Mouse (Mus musculus): ENCODE data around the gene Igtp.
"Not testable (repeated sequence)": the region's sequence is repeated elsewhere in the genome, so short reads cannot be mapped to it uniquely, and the experiment has no call there.

The Igtp gene

DNA sequence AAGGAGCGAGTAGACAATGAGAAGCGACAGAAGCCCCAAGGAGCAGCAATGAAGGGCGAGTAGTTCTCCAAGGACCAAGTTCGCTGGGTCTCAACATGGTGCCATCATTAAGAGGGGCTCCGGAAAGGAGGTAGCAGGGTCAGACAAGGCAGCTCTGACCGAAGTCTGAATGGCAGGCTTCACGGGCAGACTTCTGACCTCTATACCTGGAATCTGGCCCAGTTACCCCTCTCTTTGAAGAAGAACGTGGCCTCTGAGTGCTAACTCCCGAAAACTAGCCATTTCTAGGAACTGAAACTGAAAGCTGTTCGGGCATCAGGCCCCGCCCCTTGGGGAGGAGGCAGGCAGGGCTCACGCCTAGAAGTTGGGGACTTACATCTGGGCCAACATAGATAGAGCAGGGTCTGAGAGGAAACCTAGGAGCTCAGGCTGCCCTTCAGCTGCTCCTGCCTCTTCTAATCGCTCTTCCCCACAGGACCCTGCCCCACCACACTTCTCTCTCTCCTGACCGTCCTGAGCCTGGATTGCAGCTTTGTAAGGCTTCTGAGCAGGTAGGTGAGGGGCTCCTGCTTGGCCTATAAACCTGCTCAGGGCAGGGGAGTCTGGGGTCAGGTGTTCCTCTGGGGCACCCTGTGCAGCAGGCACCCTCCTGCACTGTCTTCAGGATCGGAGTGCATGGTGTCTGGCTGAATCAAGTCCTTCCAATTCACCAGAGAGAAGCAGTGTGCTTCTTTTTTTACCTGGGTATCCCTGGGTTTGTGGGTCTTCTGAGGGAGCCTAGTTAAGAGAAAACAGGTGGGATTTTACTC is at the start of gene Igtp, which contains the start of gene Irgm2:
Gene Igtp (plus strand): TSS at position 328 of the 809 bp plus-strand sequence.
Gene Irgm2 (plus strand): TSS at position 390 of the 809 bp plus-strand sequence.
- not testable (repeated sequence) for DNase-seq (ENCODE audit: extremely low spot score, low read depth, low spot score)

DNA sequence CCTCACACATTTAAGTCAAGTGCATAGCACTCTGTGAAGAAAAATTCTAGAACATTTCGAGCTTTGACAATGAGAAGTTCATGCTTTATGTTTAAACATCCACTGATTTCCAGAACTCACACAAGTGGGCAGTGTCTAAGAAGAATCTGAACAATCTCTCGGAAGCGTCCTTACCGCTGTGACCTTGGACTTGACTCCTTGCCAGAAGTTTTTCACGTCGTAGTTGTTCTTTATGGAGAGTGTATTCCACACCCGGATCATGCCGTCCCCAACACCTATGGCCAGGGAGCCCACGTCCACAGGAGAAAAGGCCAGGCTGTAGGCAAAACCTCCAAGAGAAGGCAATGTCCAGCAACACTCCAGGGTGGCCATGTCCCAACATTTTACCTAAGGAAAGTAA is 43.9 kb upstream of the Igtp start:
- DNase-seq (ENCODE audit: extremely low spot score, low read depth, low spot score), result no peak

DNA sequence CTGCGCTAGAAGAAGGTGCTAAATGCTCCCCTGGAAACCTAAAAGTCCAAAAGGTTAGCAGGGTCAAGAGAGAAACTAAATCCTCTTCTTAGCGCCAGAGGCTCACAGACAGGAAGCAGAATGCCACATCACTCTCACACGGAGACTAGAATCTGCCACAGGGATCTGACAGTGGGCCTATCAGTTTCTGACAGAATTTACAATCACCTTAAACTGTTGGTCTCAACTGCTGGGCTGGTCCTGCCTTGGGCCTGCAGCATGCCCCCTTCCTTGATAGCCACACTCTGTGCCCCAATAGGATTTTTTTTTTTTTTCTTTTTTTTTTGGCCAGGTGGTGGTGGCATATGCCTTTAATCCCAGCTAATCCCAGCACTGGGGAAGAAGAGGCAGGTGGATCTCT is 42.5 kb upstream of the Igtp start:
- no peak for DNase-seq (ENCODE audit: extremely low spot score, low read depth, low spot score)

DNA sequence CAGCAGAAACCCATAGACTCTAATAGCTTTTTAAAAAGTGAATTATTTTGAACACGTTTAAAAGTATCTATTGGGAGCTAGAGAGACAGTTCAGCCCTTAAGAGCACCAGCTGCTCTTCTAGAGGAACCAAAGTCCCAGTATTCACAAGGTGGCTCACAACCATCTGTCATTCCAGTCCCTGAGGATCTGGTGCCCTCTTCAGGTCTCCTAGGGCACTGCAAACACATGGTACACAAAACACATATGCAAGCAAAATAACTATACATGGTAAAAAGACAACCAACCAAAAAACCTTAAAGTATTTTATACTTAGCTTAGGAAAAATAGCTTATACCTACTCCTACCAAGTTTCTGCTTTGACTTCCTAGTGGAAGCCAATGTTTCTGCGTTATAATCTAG is 34.3 kb upstream of the Igtp start:
- no peak for DNase-seq (ENCODE audit: extremely low spot score, low read depth, low spot score)

DNA sequence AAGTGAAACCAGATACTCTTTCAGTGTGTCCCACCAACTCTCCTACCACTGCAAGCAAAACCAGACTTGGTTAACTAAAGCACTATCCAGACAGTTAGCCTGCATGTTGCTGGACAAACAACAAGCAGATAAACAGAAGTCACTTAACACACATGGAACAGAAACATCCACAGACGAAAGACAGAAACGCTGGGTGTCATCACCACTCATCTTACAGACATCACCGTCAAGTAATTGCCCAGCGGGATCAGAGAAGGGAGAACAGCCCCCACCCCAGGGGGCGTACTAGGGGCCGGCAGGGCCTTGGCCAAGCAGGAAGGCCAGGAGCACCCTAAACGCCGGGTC is 31.6 kb upstream of the Igtp start:
- DNase-seq (ENCODE audit: extremely low spot score, low read depth, low spot score), result no peak

DNA sequence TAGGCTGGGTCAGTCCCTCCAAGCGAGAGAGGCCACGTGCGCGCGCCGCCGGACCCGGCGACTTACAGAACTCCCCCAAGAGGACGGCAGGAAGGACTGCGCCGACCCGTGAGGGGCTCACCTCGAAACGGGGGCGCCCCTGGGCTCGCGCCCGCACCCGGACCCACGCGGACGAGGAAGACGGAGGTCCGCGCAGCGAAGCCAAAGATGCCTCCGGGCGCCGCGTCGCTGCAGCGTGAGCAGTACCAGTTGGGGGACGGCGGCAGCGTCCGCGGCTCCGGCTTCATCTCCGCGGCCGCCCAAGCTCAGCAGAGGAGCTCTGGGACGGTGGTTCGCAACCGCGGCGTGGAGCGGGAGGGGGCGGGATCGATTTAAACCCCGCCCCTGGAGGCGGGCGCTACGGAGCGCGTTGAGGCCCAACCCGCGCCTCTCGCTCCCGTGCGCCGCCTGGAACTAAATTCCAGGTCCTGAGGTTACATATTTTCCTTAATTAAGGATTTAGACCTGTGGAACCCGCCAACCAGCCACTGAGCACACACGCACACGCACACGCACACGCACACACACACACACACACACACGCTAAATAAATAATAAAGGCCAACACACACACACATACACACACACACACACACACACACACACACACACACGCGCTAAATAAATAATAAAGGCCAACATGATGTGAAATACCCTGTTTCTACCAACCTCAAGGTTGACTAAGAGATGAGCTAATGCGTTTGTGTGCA is 31.0 kb upstream of the Igtp start, which contains the start of gene Gemin5:
Gene Gemin5 (minus strand): TSS at position 373 of the 749 bp plus-strand sequence.
- DNase-seq (ENCODE audit: extremely low spot score, low read depth, low spot score), result no peak

DNA sequence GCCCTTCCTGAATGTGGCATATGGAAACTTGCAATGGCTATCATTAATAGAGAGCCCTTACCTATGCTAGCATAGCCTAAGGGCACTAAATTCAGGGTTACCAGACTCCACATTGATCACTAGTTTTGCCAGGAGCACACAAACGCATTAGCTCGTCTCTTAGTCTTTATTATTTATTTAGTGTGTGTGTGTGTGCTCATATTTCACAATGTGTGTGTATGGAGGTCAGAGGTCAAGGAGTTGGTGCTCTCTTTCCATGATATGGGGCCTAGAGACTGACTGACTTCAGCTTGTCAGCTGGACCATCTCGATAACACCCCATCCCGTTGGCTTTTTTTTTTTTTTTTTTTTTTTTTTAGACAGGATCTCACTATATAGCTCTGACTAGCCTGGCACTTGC is 29.7 kb upstream of the Igtp start:
- DNase-seq (ENCODE audit: extremely low spot score, low read depth, low spot score), result no peak

DNA sequence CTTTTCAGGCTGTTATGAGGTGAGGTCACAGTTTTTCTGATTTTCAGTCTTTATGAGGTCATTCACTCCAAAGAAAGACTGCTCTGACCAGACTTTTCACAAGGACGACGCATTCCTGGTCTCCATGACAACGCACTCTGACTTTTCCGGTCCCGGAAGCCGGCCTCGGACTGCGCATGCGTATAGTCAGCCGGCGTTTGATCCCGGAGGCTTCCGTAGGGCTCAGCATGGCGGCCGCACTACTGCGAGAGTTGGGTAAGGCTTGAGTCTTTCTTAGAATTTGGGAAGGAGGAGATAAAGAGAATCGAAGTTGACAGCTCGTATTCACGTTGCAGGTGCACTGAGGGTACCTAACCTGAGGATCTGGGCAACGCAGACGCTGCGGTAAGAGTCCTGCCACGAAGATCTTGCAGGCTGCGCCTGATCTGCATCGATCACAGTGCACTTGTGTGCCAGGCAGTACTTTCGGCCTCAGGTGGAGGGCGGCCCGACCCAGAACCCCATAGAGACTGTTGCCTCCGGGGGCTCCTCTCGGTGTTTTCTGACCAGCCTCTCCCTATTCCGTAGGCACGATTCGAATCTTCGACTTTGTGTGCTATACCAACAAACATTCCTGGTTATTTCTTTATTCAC is 27.8 kb upstream of the Igtp start, which contains the start of gene Mrpl22:
Gene Mrpl22 (plus strand): TSS at position 203 of the 633 bp plus-strand sequence.
- DNase-seq (ENCODE audit: extremely low spot score, low read depth, low spot score), result peak; percentile 98

DNA sequence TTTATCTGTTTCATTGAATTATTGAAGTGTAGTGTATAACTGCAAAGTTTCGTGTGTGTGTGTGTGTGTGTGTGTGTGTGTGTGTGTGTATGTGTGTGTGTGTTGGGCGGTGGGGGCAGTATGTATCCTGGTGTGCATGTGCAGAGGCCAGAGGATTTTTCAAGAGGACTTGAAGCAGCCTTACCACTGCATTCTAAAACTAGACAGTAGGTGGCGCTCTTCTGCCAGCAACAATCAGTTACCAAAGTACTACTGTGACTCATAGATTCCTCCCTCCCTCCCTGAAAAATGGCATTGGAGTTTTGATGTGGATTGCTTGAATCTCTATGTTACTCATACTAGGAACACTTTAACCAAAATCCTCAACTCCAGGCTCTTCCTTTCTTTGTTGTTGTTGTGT is 19.8 kb upstream of the Igtp start:
- DNase-seq (ENCODE audit: extremely low spot score, low read depth, low spot score), result peak; percentile 66

DNA sequence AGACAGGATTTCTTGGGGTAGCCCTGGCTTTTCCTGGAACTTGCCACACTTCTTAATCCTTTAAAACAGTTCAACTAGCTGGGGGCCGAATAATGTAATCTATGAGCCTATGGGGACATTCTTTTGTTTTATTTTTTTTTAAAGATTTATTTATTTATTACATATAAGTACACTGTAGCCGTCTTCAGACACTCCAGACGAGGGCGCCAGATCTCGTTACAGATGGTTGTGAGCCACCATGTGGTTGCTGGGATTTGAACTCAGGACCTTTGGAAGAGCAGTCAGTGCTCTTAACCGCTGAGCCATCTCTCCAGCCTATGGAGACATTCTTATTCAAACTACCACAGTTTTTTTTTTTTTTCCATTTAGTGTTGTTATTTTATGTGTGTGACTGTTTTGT is 19.4 kb upstream of the Igtp start:
- DNase-seq (ENCODE audit: extremely low spot score, low read depth, low spot score), result not testable (repeated sequence)

DNA sequence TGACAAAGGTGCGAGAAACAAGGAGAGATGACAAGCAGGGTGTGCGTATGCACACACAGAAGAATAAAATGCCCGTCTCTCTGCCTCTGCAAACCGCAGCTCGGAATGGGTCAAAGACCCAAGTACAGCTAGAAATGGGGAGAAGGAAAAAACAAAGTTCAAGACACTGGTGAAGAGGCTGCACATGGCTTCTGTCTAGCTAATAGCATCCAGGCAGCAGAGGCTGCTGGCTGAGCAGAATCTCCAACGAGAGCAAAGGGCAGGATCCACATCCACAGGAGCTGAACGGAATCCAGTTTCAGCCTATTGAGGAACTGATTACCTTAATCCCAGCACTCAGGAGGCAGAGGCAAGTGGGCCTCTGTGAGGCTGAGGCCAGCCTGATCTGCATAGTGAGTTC is 18.6 kb upstream of the Igtp start:
- no peak for DNase-seq (ENCODE audit: extremely low spot score, low read depth, low spot score)

DNA sequence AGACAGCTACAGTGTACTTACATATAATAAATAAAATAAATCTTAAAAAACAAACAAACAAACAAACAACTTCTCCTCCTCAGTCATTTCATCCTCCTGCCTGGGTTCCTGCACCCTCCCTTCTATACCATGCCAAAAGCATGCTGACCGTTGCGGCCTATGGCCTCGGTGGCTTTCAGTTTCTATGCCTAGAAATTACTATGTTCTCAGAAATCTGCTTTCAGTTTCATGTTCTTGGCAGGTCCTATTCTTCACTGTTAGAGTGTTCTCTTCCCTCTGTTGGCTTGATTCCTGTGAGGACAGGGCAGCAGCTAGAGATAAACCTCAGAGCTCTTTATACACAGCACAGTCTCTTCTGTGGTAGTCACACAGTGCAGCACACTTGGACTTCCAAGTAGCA is 15.8 kb upstream of the Igtp start:
- DNase-seq (ENCODE audit: extremely low spot score, low read depth, low spot score), result no peak

DNA sequence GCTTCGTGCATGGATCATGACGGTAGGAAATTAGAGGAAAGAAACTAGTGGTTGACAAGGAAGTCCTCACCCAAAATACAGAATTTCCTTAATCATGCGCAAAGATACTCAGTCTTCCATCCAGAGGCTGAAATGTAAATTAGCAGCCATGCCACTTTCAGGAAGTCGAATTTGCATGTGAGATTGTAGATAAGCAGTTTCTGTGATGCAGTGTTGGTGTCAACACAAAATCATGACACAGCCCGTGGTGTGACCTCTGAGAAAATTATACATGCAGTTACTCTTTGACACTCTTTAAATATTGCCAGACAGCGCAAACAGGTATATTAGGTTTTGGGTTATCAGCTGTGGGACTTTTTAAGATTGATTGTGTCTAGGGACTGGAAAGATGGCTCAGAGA is 9.7 kb upstream of the Igtp start:
- no peak for DNase-seq (ENCODE audit: extremely low spot score, low read depth, low spot score)

DNA sequence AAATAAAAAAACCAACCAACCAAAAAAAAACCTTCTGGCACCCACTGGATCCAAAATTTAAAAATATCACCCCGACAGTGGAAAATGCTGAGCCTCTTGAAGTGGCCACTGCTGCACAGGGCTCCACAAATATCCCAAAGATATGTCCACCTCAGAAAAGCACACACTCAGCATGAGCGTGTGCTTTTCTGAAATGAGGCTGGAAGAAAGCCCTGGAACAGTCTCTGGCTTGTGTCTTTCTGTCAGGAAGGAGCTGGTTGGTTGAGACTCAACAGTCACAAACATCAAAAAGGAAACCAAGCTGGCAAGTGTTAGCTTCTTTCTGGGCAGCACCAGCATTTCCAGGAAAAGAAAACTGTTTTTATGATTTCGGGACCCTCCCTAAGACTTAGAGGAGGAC is 6.0 kb upstream of the Igtp start:
- DNase-seq (ENCODE audit: extremely low spot score, low read depth, low spot score), result no peak

DNA sequence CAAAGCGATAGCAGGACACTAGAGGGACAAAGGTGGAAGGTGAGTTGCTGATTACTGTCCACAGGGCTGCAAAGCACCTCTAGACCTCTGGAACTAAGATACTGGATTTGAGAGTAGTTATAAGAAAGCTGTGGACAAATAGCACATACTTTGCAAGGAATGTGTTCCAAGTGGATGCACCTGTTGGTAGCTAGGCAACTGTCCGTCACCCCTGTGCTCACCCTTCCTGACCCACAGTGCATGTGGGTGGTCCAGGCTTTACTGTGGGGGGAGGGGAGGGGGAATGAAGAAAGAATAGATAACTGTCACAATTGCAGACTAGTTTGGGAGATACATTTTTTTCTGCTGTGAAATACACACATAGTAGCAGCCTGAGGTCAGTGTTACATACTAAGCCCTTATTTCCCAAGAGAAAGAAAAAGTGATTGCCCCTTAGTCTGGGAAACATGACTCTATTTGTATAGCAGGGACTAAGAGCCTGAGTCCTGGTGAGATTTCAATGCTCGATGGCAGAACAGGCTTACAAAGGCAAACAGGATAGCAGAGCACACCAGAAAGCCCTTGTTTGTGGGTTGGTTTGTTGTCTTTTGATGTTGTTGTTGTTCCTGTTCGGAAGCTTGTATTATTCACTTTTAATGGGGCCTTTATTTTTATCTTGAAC is 5.4 kb upstream of the Igtp start:
- DNase-seq (ENCODE audit: extremely low spot score, low read depth, low spot score), result no peak

DNA sequence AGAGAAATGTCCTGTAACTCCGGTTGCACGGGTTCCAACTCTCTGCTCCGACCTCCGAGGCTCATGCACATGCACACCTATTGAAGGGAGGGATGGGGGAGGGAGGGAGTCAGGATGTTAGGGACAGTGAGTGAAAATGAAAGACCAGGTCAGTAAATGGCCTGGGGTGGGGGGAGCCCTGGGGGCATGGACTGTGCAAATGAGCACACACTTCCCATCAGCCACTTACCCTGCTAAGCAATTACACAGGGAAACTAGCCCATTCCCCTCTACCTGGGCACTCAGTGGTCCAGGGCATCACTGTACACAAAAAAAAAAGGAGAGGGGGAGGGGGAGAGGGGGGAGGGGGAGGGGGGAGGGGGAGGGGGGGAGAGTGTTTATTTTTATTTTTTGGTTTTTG is 693 bp upstream of the Igtp start:
- no peak for DNase-seq (ENCODE audit: extremely low spot score, low read depth, low spot score)

DNA sequence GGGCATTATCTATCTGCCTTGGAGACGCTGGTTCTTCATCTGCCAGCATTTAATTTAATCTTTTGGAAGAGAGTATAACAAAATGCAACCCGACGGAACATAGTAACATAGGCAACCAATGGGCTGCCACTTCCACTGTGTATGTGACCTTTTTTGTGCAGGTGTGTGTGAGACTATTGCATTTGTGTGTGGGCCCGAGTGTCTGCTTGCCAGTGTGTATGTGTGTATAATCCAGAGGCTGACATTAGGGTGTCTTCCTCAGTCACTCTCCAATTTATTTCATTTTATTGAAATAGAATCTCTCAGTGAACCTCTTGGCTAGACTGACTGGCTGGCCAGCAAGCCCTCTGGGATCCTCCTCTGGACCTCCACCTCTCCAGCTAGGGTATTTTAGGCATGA is 870 bp downstream of the Igtp start:
- no peak for DNase-seq (ENCODE audit: extremely low spot score, low read depth, low spot score)

DNA sequence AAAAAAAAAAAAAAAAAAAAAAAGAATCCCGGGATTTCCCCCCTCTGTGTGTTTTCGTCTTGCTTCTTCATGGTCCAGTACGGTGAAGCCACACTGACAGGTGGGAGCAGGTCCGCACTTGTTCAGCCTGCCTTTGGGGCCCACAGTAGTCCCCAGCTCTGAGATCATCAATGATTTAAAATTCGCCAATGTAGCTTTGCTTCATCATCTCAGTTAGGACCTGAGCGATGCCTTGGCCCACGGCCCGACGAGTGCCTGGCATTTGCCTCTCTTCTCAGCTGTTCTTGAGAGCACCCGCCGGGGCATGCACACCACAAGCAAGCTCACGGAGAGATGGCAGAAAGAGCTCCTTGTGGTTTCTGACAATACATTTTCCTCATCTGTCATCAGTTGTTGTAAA is 1.7 kb downstream of the Igtp start:
- no peak for DNase-seq (ENCODE audit: extremely low spot score, low read depth, low spot score)

DNA sequence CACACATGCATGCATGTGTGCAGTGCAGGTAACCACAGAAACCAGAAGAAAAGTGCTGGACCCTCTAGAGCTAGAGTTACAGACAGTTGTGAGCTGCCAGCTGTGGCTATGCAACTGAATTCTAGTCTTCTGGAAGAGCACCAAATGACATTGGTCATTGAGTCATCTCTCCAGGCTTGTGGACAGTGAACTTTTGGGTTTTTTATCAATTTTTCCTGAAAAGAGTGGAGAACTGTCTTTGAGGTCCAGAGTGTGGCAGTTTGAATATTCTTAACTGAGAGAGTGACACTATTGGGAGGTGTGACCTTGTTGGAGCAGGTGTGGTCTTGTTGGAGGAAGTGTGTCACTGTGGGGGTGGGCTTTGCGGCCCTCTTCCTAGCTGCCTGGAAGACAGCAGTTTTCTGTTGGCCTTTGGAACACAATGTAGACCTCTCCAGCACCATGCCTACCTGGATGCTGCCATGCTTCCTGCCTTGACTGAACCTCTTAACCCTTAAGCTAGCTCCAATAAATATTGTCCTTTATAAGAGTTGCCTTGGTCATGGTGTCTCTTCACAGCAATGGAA is 11.0 kb downstream of the Igtp start:
- no peak for DNase-seq (ENCODE audit: extremely low spot score, low read depth, low spot score)

DNA sequence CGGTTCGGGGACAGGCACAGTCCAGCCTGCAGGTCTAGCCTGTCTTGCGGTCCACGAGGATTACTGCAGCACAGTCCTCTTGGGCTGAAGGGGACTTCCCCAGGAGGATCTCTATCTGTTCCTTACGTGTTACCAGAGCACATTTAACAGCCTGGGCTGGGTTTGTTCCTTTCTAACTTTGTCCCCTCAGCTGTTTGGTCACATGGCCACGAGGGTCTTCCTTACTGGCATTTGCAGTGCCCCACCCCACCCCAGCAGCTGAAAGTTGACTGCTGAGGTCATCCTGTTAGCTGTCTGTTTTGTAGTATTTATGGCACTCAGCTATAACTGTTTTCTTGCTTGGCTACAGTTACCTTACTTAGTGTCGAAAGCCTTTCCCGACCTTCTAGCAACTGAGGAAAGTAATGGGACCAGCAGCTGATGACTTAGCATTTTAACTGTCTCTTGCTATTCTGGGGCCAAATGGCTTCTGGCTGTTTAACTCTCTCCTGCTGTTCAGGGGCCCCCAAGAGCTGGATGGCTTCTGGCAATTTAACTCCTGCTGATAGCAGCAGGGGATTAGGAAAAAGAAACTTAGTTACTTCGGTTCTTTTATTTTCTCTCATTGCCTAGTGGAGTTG is 11.8 kb downstream of the Igtp start:
- DNase-seq (ENCODE audit: extremely low spot score, low read depth, low spot score), result no peak

DNA sequence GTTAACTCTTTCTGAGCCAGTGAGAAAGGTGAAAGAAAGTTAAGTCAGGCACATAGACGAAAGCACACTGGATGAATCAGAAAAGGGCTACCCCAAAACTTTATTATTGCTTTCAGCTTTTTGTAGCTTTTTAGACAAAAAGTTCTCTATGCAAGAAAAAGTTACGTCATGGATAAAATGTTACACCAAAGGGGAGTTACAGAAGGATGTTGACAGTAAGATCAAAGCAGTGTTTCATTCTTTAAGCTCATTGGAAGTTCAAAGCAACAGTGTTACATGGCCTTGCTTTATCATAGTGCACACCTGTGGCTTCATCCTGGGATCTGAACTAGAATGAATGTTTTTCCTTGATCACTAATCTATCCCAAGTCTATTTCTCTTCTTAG is 12.3 kb downstream of the Igtp start:
- no peak for DNase-seq (ENCODE audit: extremely low spot score, low read depth, low spot score)
